Mouse (Mus musculus): ENCODE measurements around the gene Prok1.

The Prok1 gene

DNA sequence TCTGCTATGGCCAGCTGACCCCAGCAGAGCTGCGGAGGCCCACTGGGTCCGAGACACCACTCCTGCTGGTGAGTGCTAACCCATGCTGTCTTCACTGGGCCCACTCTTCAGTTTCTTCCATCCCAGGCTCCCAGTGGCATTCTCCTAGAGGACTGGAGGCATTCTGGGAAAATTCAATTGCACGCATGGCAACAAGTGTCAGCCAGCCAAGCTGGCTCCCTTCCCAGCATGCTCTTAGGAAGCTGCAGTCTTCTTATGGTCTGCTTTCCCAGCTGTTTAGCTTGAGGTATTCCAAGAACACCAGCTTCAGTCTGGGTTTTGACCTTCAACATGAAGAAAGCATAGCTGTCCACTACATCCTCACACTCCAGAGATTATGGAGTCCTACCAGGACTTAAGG is 56.3 kb downstream of the Prok1 start:
- no peak for DNase-seq
